Mouse (Mus musculus): ENCODE measurements around the gene Smim8.
"Not testable (repeated sequence)": the region's sequence is repeated elsewhere in the genome, so short reads cannot be mapped to it uniquely, and the experiment has no call there.

The Smim8 gene

DNA sequence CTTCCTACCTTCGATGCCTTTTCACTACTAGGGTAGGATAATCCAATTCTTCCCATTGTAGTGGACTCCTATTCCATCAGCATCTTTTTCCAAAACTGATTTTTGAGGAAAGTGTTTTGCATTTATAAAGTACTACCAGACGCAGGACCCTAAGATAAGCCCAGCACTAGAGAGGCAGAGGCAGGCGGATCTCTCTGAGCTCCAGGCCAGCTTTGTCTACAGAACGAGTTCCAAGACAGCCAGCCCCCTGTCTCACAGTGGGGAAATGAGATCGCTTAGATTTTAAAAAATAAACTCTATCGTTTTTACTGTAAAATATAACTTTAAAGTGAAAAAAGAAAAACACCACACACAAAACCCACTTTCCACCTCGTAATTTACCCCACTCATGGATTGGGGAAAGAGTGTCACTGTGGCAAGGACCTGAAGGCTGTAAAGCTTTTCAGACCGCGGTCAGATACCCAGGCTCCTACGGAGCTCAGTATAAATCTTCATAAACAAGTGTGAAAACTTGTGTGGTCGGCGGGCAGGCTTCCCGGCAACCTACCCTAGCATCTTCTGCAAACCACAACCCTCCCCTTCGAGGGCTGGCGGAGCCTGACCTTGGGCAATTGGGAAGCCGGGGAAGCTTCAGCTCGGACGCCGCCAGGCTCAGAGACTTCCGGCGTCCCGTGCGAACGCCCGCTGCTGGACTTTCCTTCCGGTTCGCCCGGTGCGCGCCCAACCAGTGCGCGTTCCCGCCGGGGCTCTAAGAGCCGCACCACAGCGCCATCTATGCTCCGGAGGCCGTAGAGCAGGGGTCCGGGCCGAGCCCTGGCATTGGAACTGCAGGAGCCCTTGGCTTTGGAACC lies at the start of gene Smim8:
Gene Smim8, minus strand, starts transcription at position 747 of the 851 bp plus-strand sequence.
- peak; percentile 85 for DNase-seq

DNA sequence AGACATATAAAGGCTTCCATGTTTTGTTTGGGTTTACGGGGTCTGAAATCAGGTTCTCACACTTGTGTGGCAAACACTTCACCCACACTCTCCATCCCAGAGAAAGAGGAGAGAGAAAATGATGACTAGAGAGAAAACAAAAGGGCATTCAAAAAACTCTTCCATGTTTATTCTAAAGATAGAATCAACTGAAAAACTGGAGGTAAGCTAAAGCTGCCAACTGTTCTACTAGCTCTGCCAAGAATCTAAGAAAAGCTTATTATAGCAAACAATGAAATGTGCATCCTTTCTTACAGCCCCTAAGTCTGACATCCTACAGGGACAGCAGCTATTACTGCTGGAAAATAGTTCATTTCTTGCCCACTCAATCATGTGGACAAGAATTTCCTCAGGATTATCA lies 45.7 kb upstream of the Smim8 start:
- DNase-seq: no peak

DNA sequence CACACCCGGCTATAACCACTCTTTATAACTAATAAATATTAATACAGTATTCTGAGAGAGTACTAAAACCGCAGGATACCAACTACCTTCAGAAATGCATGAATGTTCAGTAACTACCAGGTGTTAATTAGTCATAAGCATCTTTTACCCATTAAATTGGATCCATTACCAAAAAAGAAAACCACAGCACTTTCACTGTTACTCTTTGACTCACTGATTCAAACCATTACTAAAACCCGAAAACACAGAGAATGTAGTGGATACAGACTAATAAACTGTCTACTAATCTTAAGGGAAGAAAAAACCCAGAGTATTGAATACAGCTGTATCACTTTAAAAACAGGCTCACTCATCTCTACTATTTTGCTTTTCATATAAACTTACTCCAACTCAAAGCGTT lies 41.7 kb upstream of the Smim8 start:
- DNase-seq: no peak

DNA sequence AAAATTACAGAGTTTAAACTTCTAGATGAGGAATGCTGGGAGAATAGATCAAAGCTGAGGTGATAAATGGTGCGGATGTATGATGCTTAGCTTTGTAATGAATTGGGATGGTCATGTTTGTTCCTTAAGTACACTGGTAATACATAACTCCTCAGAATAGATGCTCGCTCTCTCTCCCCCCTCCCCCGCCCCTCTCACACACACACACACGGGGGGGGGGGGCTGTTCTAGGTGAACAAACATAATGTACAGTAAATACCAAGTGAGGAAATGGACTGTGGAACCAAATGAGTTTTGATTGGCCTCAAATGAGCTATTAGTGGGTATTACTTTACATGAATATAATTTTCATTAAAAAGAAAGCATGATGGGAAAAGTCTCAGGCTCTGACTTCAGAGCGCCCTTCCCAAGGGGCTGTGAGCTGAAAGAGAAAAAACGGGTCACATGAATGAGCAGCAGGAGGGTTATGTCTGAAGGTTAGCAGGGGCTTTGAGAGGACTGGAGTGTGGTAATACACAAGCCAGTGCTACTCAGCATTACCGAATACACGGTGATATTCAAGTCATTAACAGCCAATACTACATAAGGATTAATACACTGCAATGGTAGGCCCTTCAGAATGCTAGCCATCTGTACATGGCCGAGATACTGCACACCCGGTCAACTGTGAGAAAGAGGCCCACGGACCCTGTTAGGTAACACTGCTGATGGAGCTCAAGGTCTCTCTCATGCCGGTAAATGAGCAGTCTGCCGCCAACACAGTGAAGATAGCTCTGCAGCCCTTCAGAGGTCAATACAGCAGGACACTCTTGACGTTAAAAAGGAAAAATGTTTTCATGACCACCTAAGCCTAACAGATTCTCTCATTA lies 23.2 kb upstream of the Smim8 start:
- DNase-seq: no peak

DNA sequence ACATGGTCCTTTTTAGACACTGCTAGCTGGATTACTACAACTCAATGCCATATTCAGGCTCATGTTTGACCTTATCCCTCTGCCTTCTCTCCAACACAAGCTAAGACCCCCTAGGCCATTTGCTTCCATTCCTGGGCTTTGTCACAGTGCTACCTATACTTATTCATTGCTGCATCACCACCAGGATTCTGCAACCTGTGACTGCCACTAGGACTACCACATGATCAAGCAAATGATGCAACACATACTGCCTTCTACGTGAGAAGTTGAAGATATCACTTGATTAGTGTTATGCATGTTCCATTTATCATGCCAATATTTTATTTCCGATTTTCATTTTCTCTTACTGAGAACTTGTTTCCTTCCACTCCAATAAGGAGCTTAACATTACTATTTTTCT lies 19.8 kb upstream of the Smim8 start:
- no peak for DNase-seq

DNA sequence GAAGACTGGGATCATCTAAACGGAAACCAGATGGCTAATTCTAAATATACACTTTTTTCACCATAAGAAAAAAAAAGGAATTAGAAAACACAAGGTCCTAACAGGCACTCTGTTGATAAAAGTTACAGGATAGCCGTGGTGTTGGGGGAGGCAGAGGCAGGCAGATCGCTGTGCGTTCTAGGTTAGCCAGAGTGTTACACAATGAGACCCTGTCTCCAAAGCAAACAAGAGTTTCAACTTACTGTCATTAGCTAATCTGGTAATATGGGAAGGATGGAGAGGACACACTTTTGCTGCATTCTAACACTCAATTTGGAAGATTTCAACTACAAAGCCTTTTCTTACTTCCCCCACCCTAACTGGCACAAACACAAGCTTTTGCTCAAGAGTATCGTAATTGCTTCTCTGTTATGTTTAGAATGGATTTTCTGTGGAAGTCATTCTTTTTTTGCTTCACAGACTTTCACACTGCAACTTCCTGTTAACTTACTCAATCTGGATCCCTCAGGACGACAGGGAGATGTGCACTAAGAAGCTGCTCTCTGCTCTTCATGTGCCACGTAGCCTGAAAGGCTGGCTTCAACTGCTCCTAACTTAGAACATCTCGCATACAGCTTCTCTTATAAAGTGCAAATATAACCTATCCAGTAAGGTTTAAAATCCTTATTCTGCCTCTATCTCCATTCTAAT lies 19.2 kb upstream of the Smim8 start:
- DNase-seq: no peak

DNA sequence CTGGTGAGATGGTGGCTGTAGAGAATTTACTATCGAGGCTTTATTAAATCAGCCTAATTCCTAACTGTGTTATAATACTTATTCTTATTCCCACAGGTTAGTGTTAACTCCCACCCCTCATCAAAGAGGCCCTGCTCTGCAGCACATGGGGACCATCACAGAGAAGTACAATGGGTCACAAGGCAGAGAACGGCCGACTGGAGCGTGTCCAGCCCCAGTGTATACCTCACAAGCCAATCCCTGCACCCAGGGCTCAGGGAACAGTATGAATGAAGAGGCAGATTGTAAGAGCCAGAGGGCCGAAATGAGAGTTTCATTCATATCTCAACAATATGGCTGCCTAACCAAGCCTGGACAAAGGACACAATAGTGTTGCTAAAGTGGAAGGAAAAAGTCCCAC lies 18.1 kb upstream of the Smim8 start:
- DNase-seq: no peak

DNA sequence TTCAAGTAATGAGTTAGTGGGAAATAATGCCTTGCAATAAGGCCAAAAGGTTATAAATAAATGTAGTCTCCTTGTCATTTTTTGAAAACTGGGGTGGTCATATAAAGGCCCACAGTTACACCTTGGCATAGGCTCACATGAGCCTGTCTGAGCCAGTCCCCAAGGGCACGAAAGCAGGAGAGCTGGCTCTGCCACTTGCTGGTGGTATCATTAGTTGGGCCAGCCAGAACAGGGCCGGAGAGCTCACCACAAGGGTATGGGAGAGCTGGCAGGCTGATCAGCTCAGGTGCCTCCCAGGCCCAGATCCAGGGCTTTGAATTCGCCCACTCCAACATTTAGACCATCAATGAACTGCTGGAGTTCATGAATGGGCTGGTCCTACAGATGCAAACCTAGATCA lies 8.3 kb upstream of the Smim8 start:
- no peak for DNase-seq

DNA sequence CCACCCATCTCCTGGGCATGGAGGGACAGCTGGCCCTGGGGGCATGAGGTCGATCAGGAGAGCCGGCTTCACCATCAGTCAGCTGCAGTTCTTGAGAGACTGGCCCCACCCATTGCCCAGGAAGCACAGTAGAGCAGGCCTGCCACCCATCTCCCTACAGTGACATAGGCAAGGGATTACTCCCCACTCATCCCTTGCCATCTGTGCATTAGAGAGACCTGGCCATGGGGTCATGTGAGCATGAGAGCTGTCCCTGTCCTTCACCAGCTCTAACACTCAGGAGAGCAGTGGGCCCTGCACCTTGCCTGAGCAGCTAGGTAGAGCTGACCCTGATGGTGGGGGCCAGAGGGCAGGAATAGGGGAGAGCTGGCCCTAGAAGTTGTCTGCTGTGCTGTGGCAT lies 7.4 kb upstream of the Smim8 start:
- DNase-seq: no peak

DNA sequence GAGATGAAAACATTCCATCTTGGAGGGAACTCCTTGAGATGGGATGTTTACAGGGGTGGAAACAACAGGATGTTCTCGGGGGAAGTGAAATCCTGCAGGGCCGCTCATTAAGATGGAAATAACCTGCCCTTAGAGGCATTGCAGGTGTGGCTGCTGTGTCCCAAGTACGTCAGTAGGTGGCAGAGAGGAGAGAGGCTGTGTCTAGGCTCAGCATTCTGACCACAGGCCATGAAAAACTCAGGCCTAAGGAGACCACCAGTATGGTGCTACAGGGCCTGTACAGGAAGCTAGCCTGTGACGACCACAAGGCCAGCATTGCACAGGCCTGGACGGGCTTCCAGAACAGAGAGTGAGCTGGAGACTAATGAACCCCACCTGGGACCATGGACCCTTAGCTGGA lies 6.6 kb upstream of the Smim8 start:
- DNase-seq: no peak

DNA sequence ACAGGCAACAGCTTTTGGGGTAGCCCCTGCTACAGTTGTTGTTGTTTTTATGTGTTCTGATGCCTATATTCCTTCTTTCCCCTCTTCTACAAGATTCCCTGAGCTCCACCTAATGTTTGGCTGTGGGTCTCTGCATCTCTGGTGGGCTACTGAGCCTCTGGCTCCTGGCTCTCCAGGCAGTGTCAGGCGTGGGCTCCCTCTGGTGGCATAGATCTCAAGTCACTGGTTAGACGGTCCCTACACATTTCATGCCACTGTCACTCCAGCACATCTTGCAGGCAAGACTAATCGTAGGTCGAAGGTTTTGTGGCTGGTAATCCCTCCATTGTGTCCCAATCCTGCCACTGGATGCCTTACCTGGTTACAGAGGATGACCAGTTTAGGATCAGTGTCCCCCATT lies 4.5 kb upstream of the Smim8 start:
- no peak for DNase-seq

DNA sequence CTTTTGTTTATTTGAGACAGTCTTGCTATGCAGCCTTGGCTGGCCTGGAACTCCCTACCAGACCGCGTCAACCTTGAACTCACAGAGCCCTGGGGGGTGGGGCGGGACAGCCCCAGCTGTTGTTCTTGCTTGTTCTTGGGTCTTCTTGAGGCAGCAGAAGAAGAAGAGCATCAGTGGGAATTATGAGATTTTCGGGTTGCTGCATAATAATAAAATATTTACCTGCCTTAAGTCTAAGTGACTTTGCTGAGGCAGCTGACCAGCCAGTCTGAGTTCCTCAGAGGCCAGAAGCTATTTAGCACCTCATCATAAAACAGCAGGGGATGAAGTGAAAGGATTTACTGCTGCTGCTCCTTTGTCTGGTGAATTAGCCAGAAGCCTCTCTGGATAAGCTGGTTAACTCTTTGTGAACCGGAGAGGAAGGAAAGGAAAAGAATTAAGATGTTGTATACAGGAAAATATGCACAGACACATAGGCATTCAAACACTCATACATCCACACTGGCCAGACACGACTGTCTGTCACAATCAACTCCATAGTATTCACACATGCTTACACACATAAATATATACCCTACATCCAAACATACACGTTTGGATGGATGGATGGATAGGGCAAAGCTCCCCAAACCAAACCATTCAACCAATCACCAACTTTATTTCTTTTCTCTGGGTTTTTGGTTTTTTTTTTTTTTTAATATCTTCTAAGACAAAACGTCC lies 6.4 kb downstream of the Smim8 start:
- no peak for DNase-seq

DNA sequence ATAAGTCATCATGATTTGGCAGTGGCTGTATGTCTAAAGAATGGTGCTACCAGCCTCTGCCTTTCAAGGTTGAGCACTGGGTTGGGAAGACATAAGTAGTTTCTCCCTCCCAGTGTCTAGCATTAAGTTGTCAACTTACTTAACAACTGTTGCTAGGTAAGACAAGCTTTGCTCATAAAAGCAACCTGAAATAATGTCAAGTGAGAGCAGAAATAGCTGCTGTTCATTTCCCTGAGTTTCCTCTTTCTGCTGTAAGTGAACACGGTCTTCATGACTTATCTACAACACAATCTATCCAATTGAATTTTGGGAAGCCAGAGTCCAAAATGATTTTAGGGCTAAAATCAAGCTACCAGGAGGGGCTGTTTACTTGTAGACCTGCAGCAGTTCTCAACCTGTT lies 22.1 kb downstream of the Smim8 start, which contains the start of gene Gm136:
Gene Gm136, minus strand, starts transcription at position 101 of the 400 bp plus-strand sequence.
- no peak for DNase-seq

DNA sequence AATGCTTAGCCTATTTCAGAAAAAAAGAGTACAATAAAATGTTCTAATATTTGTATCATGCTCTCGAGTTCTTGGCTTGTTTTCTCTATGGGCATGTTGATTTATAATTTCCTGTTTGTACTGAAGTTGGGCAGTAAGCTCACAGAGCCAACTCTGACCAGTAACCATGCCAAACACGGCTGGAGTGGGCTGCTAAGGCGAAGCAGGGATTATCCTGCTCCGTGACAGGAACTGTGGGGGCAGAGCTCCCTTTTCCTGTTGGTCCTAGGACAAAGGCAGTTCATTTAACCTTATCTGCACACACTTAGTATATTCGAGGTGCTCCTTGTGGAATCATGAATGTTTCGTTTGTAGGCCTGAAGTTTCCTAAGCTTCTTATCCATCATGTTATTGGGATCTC lies 29.0 kb downstream of the Smim8 start:
- DNase-seq: no peak

DNA sequence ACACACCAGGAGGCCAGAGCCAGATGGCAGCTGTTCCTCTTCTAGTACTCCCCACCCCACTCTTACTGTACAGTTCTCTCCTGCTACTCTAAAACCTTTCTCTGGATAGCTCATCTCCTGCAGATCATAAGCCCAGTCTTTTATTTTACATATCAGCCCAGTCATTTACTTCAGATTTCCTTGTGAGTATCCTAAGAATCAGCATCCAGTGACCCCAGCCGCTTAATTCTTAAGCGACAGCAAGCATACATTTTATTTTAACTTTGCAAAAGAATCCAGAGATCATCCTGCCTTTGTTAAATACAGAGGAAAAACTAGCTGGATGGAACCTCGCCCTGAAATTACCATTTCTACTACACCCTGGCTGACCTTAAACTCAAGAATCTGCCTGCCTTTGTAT lies 43.8 kb downstream of the Smim8 start:
- no peak for DNase-seq

DNA sequence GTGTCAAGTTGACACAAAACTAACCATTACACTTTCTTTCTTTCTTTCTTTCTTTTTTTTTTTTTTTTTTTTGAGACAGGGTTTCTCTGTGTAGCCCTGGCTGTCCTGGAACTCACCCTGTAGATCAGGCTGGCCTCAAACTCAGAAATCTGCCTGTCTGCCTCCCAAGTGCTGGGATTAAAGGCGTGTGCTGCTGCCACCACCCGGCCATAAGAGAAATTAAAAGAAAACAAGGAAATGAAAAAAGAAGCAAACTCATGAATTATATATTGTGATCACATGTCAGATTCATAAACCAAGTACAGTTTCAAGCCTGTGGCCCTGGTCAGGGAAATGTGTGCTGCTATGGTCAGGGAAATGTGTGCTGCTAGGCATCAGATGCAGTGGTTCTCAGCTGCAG lies 44.8 kb downstream of the Smim8 start:
- DNase-seq: not testable (repeated sequence)

DNA sequence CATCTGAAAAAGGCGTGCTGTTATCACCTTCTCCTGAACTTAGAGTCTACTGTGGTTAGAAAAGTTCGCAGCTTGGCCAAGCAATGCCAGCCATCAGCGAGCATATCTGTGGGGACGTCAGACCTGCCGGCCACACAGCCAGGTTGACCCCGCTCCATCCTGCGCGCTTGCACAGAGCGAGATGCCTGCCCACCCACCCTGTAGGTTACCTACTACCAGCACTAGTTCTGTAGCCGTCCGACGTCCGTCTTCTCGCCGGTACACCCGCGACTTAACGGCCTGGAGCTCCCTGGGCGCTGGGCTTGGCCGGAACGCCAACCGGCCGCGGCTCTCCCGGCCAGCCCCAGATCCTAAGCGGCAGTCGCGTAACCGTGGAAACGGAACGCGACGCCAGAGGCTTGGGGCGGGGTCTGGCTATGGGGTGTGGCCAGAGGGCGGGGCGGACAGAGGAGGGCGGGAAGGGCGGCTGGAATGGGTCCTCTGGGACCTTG lies 48.3 kb downstream of the Smim8 start, which contains the start of gene Cfap206:
Gene Cfap206, minus strand, starts transcription at position 356 of the 491 bp plus-strand sequence.
- DNase-seq: peak; percentile 3

DNA sequence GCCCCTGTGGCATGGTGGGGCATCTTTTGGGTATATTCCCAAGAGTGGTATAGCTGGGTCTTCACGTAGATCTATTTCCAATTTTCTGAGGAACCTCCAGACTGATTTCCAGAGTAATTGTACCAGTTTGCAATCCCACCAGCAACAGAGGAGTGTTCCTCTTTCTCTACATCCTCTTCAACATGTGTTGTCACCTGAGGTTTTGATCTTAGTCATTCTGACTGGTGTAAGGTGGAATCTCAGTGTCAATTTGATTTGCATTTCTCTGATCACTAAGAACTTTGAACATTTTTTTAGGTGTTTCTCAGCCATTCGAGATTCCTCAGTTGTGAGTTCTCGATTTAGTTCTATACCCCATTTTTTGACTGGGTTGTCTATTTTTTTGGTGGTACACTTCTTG lies 52.5 kb downstream of the Smim8 start:
- DNase-seq: not testable (repeated sequence)

DNA sequence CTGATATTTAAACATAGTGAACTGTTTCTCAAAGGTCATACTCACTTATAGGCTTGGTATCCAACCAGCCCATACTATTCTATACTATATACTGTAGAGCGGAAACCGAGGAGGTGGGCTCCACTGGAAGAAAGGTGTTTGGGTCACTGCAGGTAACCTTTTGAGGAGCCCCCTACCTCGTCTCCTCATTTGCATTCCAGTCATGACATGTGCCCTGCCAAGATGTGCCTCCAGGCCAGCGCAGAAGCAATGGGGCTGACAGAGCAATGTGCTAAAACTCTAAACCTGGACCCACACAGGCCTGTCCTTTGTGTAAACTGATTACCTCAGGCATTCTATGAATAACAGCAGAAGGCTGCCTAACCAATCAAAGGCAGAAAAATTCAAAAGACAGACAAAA lies 53.9 kb downstream of the Smim8 start:
- no peak for DNase-seq

DNA sequence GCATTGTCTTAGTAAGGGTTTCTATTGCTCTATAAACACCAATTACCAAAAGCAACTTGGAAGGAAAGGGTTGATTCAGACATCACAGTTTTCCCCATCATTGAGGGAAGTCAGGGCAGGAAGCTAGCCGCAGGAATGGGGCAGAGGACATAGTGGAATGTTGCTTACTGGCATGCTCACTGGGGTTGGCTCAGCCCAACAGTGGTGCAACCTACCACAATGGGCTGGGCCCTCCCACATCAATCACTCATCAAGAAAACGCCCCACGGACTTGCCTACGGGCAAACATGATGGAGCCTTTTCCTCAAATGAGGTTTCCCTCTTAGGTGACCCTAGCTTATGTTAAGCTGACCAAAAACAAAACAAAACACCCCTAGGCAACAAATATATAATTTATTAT lies 55.0 kb downstream of the Smim8 start:
- no peak for DNase-seq

DNA sequence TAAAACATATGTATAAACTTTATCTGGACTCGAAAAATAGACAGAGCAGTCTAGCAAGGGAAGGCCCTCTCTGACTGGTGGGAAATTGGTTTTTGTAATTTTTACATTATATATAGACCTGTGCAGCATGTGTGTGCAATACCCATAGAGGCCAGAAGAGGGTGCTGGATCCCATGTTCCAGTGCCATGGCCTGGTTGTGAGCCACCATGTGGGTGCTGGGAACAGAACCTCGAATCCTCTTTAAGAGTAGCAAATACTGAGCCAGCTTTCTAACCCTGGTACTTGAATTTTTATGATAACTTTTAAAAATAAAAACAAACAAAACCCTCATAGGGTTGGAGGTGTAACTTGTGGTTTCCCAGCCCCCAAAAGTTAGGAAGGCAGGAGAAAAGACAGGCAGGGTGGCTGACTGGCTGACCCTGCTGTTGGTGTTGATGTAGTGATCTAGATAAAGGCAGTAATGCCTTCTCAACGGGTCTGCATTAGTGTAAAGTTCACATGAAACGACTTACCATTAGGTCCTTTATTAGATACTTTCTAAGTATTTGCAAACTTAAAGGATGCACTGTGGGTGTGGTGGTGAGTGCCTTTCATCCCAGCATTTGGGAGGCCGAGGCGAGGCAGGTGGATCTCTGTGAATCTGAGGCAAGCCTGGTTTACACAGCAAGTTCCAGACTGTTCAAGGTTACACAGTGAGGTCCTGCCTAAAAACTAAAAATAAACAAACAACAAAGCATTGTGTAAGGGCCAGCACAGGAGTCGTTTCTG lies 57.9 kb downstream of the Smim8 start:
- no peak for DNase-seq

DNA sequence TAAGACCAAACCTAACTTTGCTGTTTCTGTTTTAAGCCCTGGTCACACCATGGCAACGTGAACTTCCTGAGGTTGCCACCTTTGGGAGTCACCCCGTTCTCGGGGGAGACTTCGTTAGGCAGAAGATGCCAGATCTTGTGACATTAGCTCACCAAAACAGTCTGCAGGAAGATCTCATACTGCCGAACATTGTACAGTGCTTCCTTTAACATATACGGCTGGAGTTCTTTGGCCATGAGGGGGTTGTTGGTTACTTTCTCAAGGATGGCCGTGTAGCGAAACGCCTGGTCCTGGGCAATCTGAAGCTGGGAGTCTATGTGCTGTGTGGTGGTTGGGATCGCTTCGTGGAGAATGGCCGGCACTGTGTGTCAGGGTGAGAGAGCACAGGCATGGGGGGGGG lies 58.8 kb downstream of the Smim8 start:
- DNase-seq: no peak

All from layer of hippocampus, adult 9-11 months (tissue).